Mouse (Mus musculus): Measurements from ENCODE around the gene Gm20403. TPM values are rescaled to one million over a fixed set of nuclear protein-coding genes. Genes with fewer than 3 reads are reported as not detected.
"Not testable (repeated sequence)": the region's sequence is repeated elsewhere in the genome, so short reads cannot be mapped to it uniquely, and the experiment has no call there.

Gene Gm20403
- polyA plus RNA-seq, 1 experiment from 2014 or later = not detected

GRCm38 (mm10) chr12:55013031-55013430 is 26.7 kb upstream of the Gm20403 start:
- no peak for ATAC-seq
- Histone ChIP-seq H3K4me3 (ENCODE audit: low read depth, low read length) (no peak overlapping the region), H3K36me3 (ENCODE audit: control insufficient read depth, insufficient read depth, low read length) (no peaks in the 10 kb centered on the region), H3K27ac (ENCODE audit: low read length) (no peak overlapping the region), H3K4me2 (ENCODE audit: low read length) (no peak overlapping the region), H3K27me3 (ENCODE audit: control insufficient read depth, insufficient read depth, low read depth, low read length) (no peaks in the 10 kb centered on the region), H3K4me1 (ENCODE audit: control insufficient read depth, insufficient read depth, low read length) (no peaks in the 10 kb centered on the region), H3K9ac (ENCODE audit: low read depth, low read length) (no peak overlapping the region), H3K9me3 (replicated peaks; ENCODE audit: control insufficient read depth, low read length, poor library complexity, severe bottlenecking) (no peaks in the 10 kb centered on the region)
- 80% methylated on average over 1 of the region's 1 CpGs for WGBS

GRCm38 (mm10) chr12:55007361-55008008 is 21.2 kb upstream of the Gm20403 start:
- Histone ChIP-seq H3K36me3 (ENCODE audit: control insufficient read depth, insufficient read depth, low read length) (no peaks in the 10 kb centered on the region), H3K4me1 (ENCODE audit: control insufficient read depth, insufficient read depth, low read length) (no peaks in the 10 kb centered on the region), H3K4me2 (ENCODE audit: low read length) (no peak overlapping the region), H3K4me3 (ENCODE audit: low read depth, low read length) (no peak overlapping the region), H3K27me3 (ENCODE audit: control insufficient read depth, insufficient read depth, low read depth, low read length) (no peaks in the 10 kb centered on the region), H3K9me3 (replicated peaks; ENCODE audit: control insufficient read depth, low read length, poor library complexity, severe bottlenecking) (no peaks in the 10 kb centered on the region), H3K27ac (ENCODE audit: low read length) (no peak overlapping the region), H3K9ac (ENCODE audit: low read depth, low read length) (no peak overlapping the region)
- no peak for ATAC-seq
- 88% methylated on average over 14 of the region's 14 CpGs for WGBS

GRCm38 (mm10) chr12:55006071-55006470 is 19.7 kb upstream of the Gm20403 start:
- Histone ChIP-seq H3K27me3 (ENCODE audit: control insufficient read depth, insufficient read depth, low read depth, low read length) (no peaks in the 10 kb centered on the region), H3K9me3 (replicated peaks; ENCODE audit: control insufficient read depth, low read length, poor library complexity, severe bottlenecking) (no peaks in the 10 kb centered on the region), H3K27ac (ENCODE audit: low read length) (no peak overlapping the region), H3K36me3 (ENCODE audit: control insufficient read depth, insufficient read depth, low read length) (no peaks in the 10 kb centered on the region), H3K4me2 (ENCODE audit: low read length) (no peak overlapping the region), H3K4me1 (ENCODE audit: control insufficient read depth, insufficient read depth, low read length) (no peaks in the 10 kb centered on the region), H3K9ac (ENCODE audit: low read depth, low read length) (no peak overlapping the region), H3K4me3 (ENCODE audit: low read depth, low read length) (no peak overlapping the region)
- 90% methylated on average over 7 of the region's 7 CpGs for WGBS
- ATAC-seq = no peak

GRCm38 (mm10) chr12:55004396-55004795 is 18.1 kb upstream of the Gm20403 start:
- Histone ChIP-seq H3K36me3 (ENCODE audit: control insufficient read depth, insufficient read depth, low read length) (no peaks in the 10 kb centered on the region), H3K27me3 (ENCODE audit: control insufficient read depth, insufficient read depth, low read depth, low read length) (no peaks in the 10 kb centered on the region), H3K4me1 (ENCODE audit: control insufficient read depth, insufficient read depth, low read length) (no peaks in the 10 kb centered on the region), H3K9ac (ENCODE audit: low read depth, low read length) (no peak overlapping the region), H3K4me3 (ENCODE audit: low read depth, low read length) (no peak overlapping the region), H3K27ac (ENCODE audit: low read length) (no peak overlapping the region), H3K9me3 (replicated peaks; ENCODE audit: control insufficient read depth, low read length, poor library complexity, severe bottlenecking) (no peaks in the 10 kb centered on the region), H3K4me2 (ENCODE audit: low read length) (no peak overlapping the region)
- ATAC-seq = no peak
- WGBS = 95% methylated on average over 3 of the region's 3 CpGs

- WGBS = 92% methylated on average over 5 of the region's 5 CpGs
- Histone ChIP-seq H3K27ac (ENCODE audit: low read length) (no peak overlapping the region), H3K4me2 (ENCODE audit: low read length) (no peak overlapping the region), H3K4me3 (ENCODE audit: low read depth, low read length) (no peak overlapping the region), H3K9me3 (replicated peaks; ENCODE audit: control insufficient read depth, low read length, poor library complexity, severe bottlenecking) (no peaks in the 10 kb centered on the region), H3K27me3 (ENCODE audit: control insufficient read depth, insufficient read depth, low read depth, low read length) (no peaks in the 10 kb centered on the region), H3K36me3 (ENCODE audit: control insufficient read depth, insufficient read depth, low read length) (no peaks in the 10 kb centered on the region), H3K9ac (ENCODE audit: low read depth, low read length) (no peak overlapping the region), H3K4me1 (ENCODE audit: control insufficient read depth, insufficient read depth, low read length) (no peaks in the 10 kb centered on the region)
- no peak for ATAC-seq
Observed at GRCm38 (mm10) chr12:55003843-55004242, 17.5 kb upstream of the Gm20403 start.

- not testable (repeated sequence) for H3K4me1 ChIP-seq (ENCODE audit: control insufficient read depth, insufficient read depth, low read length); H3K9ac ChIP-seq (ENCODE audit: low read depth, low read length); ATAC-seq; H3K36me3 ChIP-seq (ENCODE audit: control insufficient read depth, insufficient read depth, low read length); H3K27ac ChIP-seq (ENCODE audit: low read length); H3K27me3 ChIP-seq (ENCODE audit: control insufficient read depth, insufficient read depth, low read depth, low read length); H3K9me3 ChIP-seq (replicated peaks; ENCODE audit: control insufficient read depth, low read length, poor library complexity, severe bottlenecking); H3K4me3 ChIP-seq (ENCODE audit: low read depth, low read length); H3K4me2 ChIP-seq (ENCODE audit: low read length)
- 94% methylated on average over 7 of the region's 7 CpGs for WGBS
Observed at GRCm38 (mm10) chr12:55002532-55002931, 16.2 kb upstream of the Gm20403 start.

- Histone ChIP-seq H3K4me1 (ENCODE audit: control insufficient read depth, insufficient read depth, low read length) (no peaks in the 10 kb centered on the region), H3K36me3 (ENCODE audit: control insufficient read depth, insufficient read depth, low read length) (no peaks in the 10 kb centered on the region), H3K27ac (ENCODE audit: low read length) (no peak overlapping the region), H3K9ac (ENCODE audit: low read depth, low read length) (no peak overlapping the region), H3K9me3 (replicated peaks; ENCODE audit: control insufficient read depth, low read length, poor library complexity, severe bottlenecking) (no peaks in the 10 kb centered on the region), H3K27me3 (ENCODE audit: control insufficient read depth, insufficient read depth, low read depth, low read length) (no peaks in the 10 kb centered on the region), H3K4me2 (ENCODE audit: low read length) (no peak overlapping the region), H3K4me3 (ENCODE audit: low read depth, low read length) (no peak overlapping the region)
- WGBS = 87% methylated on average over 14 of the region's 14 CpGs
- no peak for ATAC-seq
Observed at GRCm38 (mm10) chr12:54999016-54999690, 12.8 kb upstream of the Gm20403 start.

GRCm38 (mm10) chr12:54998411-54998810 is 12.1 kb upstream of the Gm20403 start:
- H3K27ac ChIP-seq (ENCODE audit: low read length) = no peak overlapping the region
- H3K4me1 ChIP-seq (ENCODE audit: control insufficient read depth, insufficient read depth, low read length) = no peaks in the 10 kb centered on the region
- no peaks in the 10 kb centered on the region for H3K36me3 ChIP-seq (ENCODE audit: control insufficient read depth, insufficient read depth, low read length)
- H3K4me2 ChIP-seq (ENCODE audit: low read length) = no peak overlapping the region
- H3K9me3 ChIP-seq (replicated peaks; ENCODE audit: control insufficient read depth, low read length, poor library complexity, severe bottlenecking) = no peaks in the 10 kb centered on the region
- H3K4me3 ChIP-seq (ENCODE audit: low read depth, low read length) = no peak overlapping the region
- no peaks in the 10 kb centered on the region for H3K27me3 ChIP-seq (ENCODE audit: control insufficient read depth, insufficient read depth, low read depth, low read length)
- ATAC-seq = no peak
- H3K9ac ChIP-seq (ENCODE audit: low read depth, low read length) = no peak overlapping the region
- WGBS = 80% methylated on average over 5 of the region's 5 CpGs

GRCm38 (mm10) chr12:54996979-54997474 is 10.7 kb upstream of the Gm20403 start:
- Histone ChIP-seq H3K9ac (ENCODE audit: low read depth, low read length) (no peak overlapping the region), H3K4me2 (ENCODE audit: low read length) (no peak overlapping the region), H3K27ac (ENCODE audit: low read length) (no peak overlapping the region), H3K4me1 (ENCODE audit: control insufficient read depth, insufficient read depth, low read length) (no peaks in the 10 kb centered on the region), H3K9me3 (replicated peaks; ENCODE audit: control insufficient read depth, low read length, poor library complexity, severe bottlenecking) (no peaks in the 10 kb centered on the region), H3K27me3 (ENCODE audit: control insufficient read depth, insufficient read depth, low read depth, low read length) (no peaks in the 10 kb centered on the region), H3K36me3 (ENCODE audit: control insufficient read depth, insufficient read depth, low read length) (no peaks in the 10 kb centered on the region), H3K4me3 (ENCODE audit: low read depth, low read length) (no peak overlapping the region)
- 89% methylated on average over 6 of the region's 6 CpGs for whole genome bisulfite sequencing
- no peak for ATAC-seq
